Mouse (Mus musculus): ENCODE results near the gene Bckdhb. TPM values are rescaled to one million over a fixed set of nuclear protein-coding genes. Genes with fewer than 3 reads are reported as not detected.
"Not testable (repeated sequence)": the region's sequence is repeated elsewhere in the genome, so short reads cannot be mapped to it uniquely, and the experiment has no call there.

The Bckdhb gene
- total and polyA plus RNA-seq, 3 experiments: 10.6 to 20.3 (median 12.0) TPM

GRCm38 (mm10) chr9:84055125-84055807 is 130.3 kb downstream of the Bckdhb start:
- Histone ChIP-seq H3K79me2 (replicated peaks; ENCODE audit: control insufficient read depth, extremely low read depth, insufficient read depth, poor library complexity, severe bottlenecking) (no peaks in the 10 kb centered on the region), H3K4me1 (ENCODE audit: control insufficient read depth in 1 of 2, insufficient read depth in 2 of 2) (no peaks in the 10 kb centered on the region), H3K4me2 (ENCODE audit: insufficient read depth, low read depth, poor library complexity, severe bottlenecking) (no peak overlapping the region), H3K9ac (ENCODE audit: insufficient read depth, low read depth) (no peak overlapping the region), H3K36me3 (replicated peaks in 1 of 2; ENCODE audit: control insufficient read depth in 1 of 2, insufficient read depth in 1 of 2, low read length in 1 of 2) (no peaks in the 10 kb centered on the region), H3K4me3 (replicated peaks in 1 of 3; ENCODE audit: low read depth in 2 of 3, low read length in 2 of 3, poor library complexity in 1 of 3) (no peak overlapping the region), H3K27me3 (replicated peaks) (no peaks in the 10 kb centered on the region), H3K27ac (ENCODE audit: insufficient read depth, low read depth) (no peak overlapping the region), H3K9me3 (replicated peaks; ENCODE audit: low read length) (no peaks in the 10 kb centered on the region)
- in situ Hi-C loops (cut with MboI; ENCODE audit: low pct_ligation_motif_present, low pct_unique_long_range_greater_than_20kb, low sequenced_read_pairs): no loop called here
- no peak for DNase-seq (ENCODE audit: extremely low read depth)
- TF ChIP-seq BHLHE40 (IDR thresholded peaks at IDR 0.05; ENCODE audit: low read depth, low read length) (no peak), CHD2 (IDR thresholded peaks at IDR 0.05; ENCODE audit: low read length) (no peak), USF2 (conservative IDR thresholded peaks at IDR 0.05; ENCODE audit: low read depth, low read length) (no peak), E2F4 (IDR thresholded peaks at IDR 0.05; ENCODE audit: insufficient replicate concordance, low read depth, low read length) (no peak), MAZ (IDR thresholded peaks at IDR 0.05; ENCODE audit: low read depth, low read length) (no peak), CTCF (conservative IDR thresholded peaks at IDR 0.05 in 1 of 2, IDR thresholded peaks at IDR 0.05 in 1 of 2; ENCODE audit: low read depth in 2 of 2, low read length in 2 of 2) (no peak), MAFK (IDR thresholded peaks at IDR 0.05; ENCODE audit: insufficient replicate concordance, low read length) (no peak), ELF1 (IDR thresholded peaks at IDR 0.05; ENCODE audit: low read depth, low read length) (no peak), NELFE (IDR thresholded peaks at IDR 0.05; ENCODE audit: low read depth, low read length) (no peak), CHD1 (IDR thresholded peaks at IDR 0.05; ENCODE audit: low read depth, low read length) (no peak), PAX5 (IDR thresholded peaks at IDR 0.05; ENCODE audit: low read length) (no peak), TBP (conservative IDR thresholded peaks at IDR 0.05; ENCODE audit: low read depth, low read length) (no peak), GABPA (IDR thresholded peaks at IDR 0.05; ENCODE audit: insufficient replicate concordance, low read depth, low read length) (no peak), HCFC1 (IDR thresholded peaks at IDR 0.05; ENCODE audit: low read depth, low read length) (no peak), UBTF (IDR thresholded peaks at IDR 0.05; ENCODE audit: low read depth, low read length) (no peak), IRF4 (IDR thresholded peaks at IDR 0.05; ENCODE audit: low read depth, low read length) (no peak), ZNF384 (IDR thresholded peaks at IDR 0.05; ENCODE audit: low read depth, low read length) (no peak), SMC3 (IDR thresholded peaks at IDR 0.05; ENCODE audit: low read depth, low read length) (no peak), RCOR1 (conservative IDR thresholded peaks at IDR 0.05; ENCODE audit: low read depth, low read length) (no peak)
- dilution Hi-C loops (cut with MboI; ENCODE audit: extremely low pct_ligation_motif_present, extremely low pct_unique_long_range_greater_than_20kb, low sequenced_read_pairs): no loop called here

GRCm38 (mm10) chr9:84060781-84061180 is 135.8 kb downstream of the Bckdhb start:
- H3K9me3 ChIP-seq (replicated peaks; ENCODE audit: low read length); H3K27ac ChIP-seq (ENCODE audit: insufficient read depth, low read depth); H3K9ac ChIP-seq (ENCODE audit: insufficient read depth, low read depth); dilution Hi-C loops (cut with MboI; ENCODE audit: extremely low pct_ligation_motif_present, extremely low pct_unique_long_range_greater_than_20kb, low sequenced_read_pairs); H3K4me2 ChIP-seq (ENCODE audit: insufficient read depth, low read depth, poor library complexity, severe bottlenecking); H3K36me3 ChIP-seq (replicated peaks in 1 of 2; ENCODE audit: control insufficient read depth in 1 of 2, insufficient read depth in 1 of 2, low read length in 1 of 2); H3K27me3 ChIP-seq (replicated peaks); DNase-seq (ENCODE audit: extremely low read depth); H3K4me1 ChIP-seq (ENCODE audit: control insufficient read depth in 1 of 2, insufficient read depth in 2 of 2); H3K79me2 ChIP-seq (replicated peaks; ENCODE audit: control insufficient read depth, extremely low read depth, insufficient read depth, poor library complexity, severe bottlenecking); H3K4me3 ChIP-seq (replicated peaks in 1 of 3; ENCODE audit: low read depth in 2 of 3, low read length in 2 of 3, poor library complexity in 1 of 3); in situ Hi-C loops (cut with MboI; ENCODE audit: low pct_ligation_motif_present, low pct_unique_long_range_greater_than_20kb, low sequenced_read_pairs): not testable (repeated sequence)
